Mouse (Mus musculus): ENCODE measurements around the gene Chsy1. TPM values are rescaled to one million over a fixed set of nuclear protein-coding genes. Genes with fewer than 3 reads are reported as not detected.

The Chsy1 gene
- polyA plus RNA-seq, 1 experiment from 2014 or later, result 18.9 TPM

DNA sequence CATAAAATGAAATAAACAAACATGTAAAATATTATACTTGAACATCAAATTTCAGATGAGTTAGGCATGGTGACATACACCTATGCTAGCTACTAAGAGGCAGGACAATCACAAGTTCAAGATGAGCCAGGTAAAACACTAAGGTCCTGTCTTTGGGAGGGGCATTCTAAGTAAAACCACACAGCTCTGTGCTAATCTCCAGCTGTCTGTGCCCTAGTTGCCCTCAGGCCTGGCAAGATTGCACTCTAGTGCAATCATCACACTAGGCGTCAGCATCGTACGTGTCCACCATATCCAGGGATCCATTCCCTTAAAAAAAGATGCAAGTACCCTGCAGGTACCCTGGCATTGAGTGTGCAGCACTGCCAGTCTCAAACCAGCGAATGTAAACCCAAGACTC, 28.0 kb downstream of the Chsy1 start:
- Histone ChIP-seq H3K4me2 (ENCODE audit: low read length) (no peak overlapping the region), H3K27ac (ENCODE audit: low read depth) (no peak overlapping the region), H3K36me3 (ENCODE audit: control insufficient read depth, insufficient read depth, low read length) (0 out of 2 replicates have a peak, but pooled peaks cover 5% of the 10 kb centered on the region), H3K4me3 (ENCODE audit: low read depth, low read length) (no peak overlapping the region), H3K9me3 (ENCODE audit: control insufficient read depth, low read length) (no peaks in the 10 kb centered on the region), H3K27me3 (replicated peaks; ENCODE audit: control insufficient read depth, insufficient read depth, low read length) (no peaks in the 10 kb centered on the region), H3K9ac (ENCODE audit: low read length) (no peak overlapping the region), H3K4me1 (replicated peaks; ENCODE audit: control insufficient read depth, insufficient read depth, low read length) (peaks cover 20% of the 10 kb centered on the region)
- no peak for DNase-seq (ENCODE audit: low spot score)
- no peak for ATAC-seq (replicated peaks; ENCODE audit: low FRiP score, low TSS enrichment, low read depth)
- 90% methylated on average over 4 of the region's 4 CpGs for WGBS

DNA sequence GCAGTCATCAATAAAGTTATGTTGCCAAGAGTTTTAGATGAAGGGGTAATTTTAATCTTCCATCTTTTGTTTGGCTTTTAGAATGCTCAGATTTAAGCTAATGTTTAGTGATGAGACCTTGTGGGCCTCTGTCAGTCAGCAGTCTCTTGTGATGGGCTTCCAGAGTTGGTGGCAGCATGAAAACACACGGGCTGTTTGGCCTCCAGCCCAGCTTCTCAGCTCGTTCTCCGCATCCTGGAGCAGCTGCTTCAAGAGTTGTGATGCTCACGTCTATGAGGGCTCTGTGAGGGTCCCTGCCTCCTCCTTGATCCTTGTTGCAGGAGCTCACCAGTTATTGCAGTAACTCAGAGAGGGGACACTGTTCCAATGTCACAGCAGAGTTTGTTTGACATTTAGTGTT, 29.0 kb downstream of the Chsy1 start:
- WGBS, result 45% methylated on average over 4 of the region's 4 CpGs
- H3K36me3 ChIP-seq (ENCODE audit: control insufficient read depth, insufficient read depth, low read length), result 0 out of 2 replicates have a peak, but pooled peaks cover 5% of the 10 kb centered on the region
- H3K4me1 ChIP-seq (replicated peaks; ENCODE audit: control insufficient read depth, insufficient read depth, low read length), result peaks cover 20% of the 10 kb centered on the region
- no peaks in the 10 kb centered on the region for H3K9me3 ChIP-seq (ENCODE audit: control insufficient read depth, low read length)
- DNase-seq (ENCODE audit: low spot score) (no peak), ATAC-seq (replicated peaks; ENCODE audit: low FRiP score, low TSS enrichment, low read depth) (no peak)
- H3K9ac ChIP-seq (ENCODE audit: low read length), result no peak overlapping the region
- no peak overlapping the region for H3K4me3 ChIP-seq (ENCODE audit: low read depth, low read length)
- no peaks in the 10 kb centered on the region for H3K27me3 ChIP-seq (replicated peaks; ENCODE audit: control insufficient read depth, insufficient read depth, low read length)
- H3K4me2 ChIP-seq (ENCODE audit: low read length), result no peak overlapping the region
- H3K27ac ChIP-seq (ENCODE audit: low read depth), result no peak overlapping the region

DNA sequence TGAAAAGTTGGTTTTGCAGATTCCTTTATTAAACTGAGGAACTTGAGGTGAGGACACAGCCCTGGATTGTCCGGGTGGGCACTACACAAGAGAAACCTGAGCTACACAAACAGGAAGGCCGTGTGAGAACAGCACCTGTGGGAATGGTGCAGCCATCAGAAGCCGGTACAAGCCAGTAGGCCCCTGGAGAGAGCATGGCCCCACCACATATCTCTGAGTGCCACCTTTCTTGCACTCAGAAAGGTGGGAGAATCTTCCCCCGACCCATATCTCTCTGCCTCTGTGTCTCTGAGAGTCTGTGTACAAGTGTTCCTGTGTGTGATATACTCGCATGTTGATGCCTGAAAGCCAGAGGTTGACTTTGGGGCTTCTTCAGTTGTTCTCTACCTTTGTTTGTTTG, 29.6 kb downstream of the Chsy1 start:
- no peak for ATAC-seq (replicated peaks; ENCODE audit: low FRiP score, low TSS enrichment, low read depth)
- DNase-seq (ENCODE audit: low spot score), result no peak
- Histone ChIP-seq H3K9me3 (ENCODE audit: control insufficient read depth, low read length) (no peaks in the 10 kb centered on the region), H3K4me3 (ENCODE audit: low read depth, low read length) (no peak overlapping the region), H3K9ac (ENCODE audit: low read length) (no peak overlapping the region), H3K27me3 (replicated peaks; ENCODE audit: control insufficient read depth, insufficient read depth, low read length) (no peaks in the 10 kb centered on the region), H3K36me3 (ENCODE audit: control insufficient read depth, insufficient read depth, low read length) (0 out of 2 replicates have a peak, but pooled peaks cover 5% of the 10 kb centered on the region), H3K4me2 (ENCODE audit: low read length) (no peak overlapping the region), H3K27ac (ENCODE audit: low read depth) (no peak overlapping the region), H3K4me1 (replicated peaks; ENCODE audit: control insufficient read depth, insufficient read depth, low read length) (peaks cover 20% of the 10 kb centered on the region)
- WGBS, result 89% methylated on average over 5 of the region's 5 CpGs

DNA sequence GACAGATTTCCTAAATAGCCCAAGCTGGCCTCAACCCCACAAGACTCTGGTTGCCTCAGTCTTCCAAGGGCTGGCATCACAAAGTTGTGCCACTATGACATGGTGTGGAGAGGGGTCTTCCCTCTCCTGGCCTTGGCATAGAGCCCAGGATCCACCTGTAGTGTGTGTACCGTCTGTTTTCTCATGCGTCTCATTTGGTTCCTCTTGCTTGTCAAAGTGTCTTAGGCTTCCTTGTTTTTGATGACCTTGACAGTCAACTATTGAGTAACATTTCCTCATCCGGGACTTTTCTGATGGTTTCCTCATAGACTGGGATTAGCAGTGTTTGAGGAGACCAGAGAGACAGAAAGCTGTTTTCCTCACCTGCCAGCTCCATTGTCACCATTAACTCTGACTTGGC, 30.8 kb downstream of the Chsy1 start:
- no peak for DNase-seq (ENCODE audit: low spot score)
- no peak overlapping the region for H3K27ac ChIP-seq (ENCODE audit: low read depth)
- peaks cover 14% of the 10 kb centered on the region for H3K4me1 ChIP-seq (replicated peaks; ENCODE audit: control insufficient read depth, insufficient read depth, low read length)
- H3K36me3 ChIP-seq (ENCODE audit: control insufficient read depth, insufficient read depth, low read length), result 0 out of 2 replicates have a peak, but pooled peaks cover 5% of the 10 kb centered on the region
- H3K27me3 ChIP-seq (replicated peaks; ENCODE audit: control insufficient read depth, insufficient read depth, low read length), result no peaks in the 10 kb centered on the region
- H3K9ac ChIP-seq (ENCODE audit: low read length), result no peak overlapping the region
- H3K4me2 ChIP-seq (ENCODE audit: low read length), result no peak overlapping the region
- ATAC-seq (replicated peaks; ENCODE audit: low FRiP score, low TSS enrichment, low read depth), result no peak
- 67% methylated on average over 3 of the region's 3 CpGs for WGBS
- H3K9me3 ChIP-seq (ENCODE audit: control insufficient read depth, low read length), result no peaks in the 10 kb centered on the region
- no peak overlapping the region for H3K4me3 ChIP-seq (ENCODE audit: low read depth, low read length)

DNA sequence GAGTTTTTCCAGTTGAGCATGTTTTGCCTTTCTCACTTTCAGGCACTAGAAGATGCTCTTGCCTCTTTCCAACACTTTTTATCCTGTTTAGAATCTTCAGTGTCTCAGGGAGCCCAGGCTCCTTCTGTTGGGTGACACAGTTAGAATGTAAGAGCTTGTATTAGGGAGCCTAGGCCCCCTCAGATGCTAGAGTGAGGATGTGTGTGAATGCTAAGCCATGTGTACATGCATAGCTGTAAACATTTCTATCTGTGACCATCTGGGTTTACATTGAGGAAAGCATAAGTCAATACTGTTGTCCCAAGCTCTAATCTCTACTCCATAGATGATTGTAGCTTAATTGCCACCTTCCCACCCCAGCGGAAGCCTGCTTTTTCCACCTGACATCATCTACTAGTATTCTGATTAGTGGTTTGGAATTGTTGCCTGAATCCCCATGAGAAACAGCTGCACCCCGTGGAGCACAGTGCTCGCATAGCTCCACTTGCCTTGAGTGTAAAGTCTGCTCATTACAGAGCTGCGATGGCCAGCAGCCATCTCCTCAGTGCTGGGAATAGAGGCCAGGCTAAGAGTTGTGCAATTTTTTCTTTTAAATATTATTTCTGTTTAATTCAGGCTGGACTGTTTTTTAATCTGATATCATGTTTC, 31.7 kb downstream of the Chsy1 start:
- H3K4me2 ChIP-seq (ENCODE audit: low read length), result no peak overlapping the region
- ATAC-seq (replicated peaks; ENCODE audit: low FRiP score, low TSS enrichment, low read depth), result no peak
- no peak for DNase-seq (ENCODE audit: low spot score)

DNA sequence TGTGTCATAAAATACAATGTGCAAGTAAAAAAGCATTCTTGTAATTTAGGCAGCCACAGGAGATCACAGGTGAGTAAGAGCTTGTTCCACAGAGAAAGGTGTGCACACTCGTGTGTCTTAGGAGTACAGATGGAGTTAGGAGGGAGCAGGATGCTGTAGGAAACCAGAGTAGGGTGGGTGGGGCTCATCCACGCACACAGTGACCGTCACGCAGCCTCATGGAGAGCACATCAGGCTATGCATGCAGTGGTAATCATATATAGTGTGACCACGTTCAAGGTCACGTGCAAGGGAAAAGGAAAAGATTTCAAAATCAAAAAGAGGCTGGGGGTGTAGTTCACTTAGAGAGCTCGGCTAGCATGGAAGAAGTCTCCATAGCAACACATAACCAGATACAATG, 33.2 kb downstream of the Chsy1 start:
- ATAC-seq (replicated peaks; ENCODE audit: low FRiP score, low TSS enrichment, low read depth), result no peak
- Histone ChIP-seq H3K36me3 (ENCODE audit: control insufficient read depth, insufficient read depth, low read length) (0 out of 2 replicates have a peak, but pooled peaks cover 5% of the 10 kb centered on the region), H3K4me2 (ENCODE audit: low read length) (no peak overlapping the region), H3K27ac (ENCODE audit: low read depth) (no peak overlapping the region), H3K27me3 (replicated peaks; ENCODE audit: control insufficient read depth, insufficient read depth, low read length) (no peaks in the 10 kb centered on the region), H3K4me3 (ENCODE audit: low read depth, low read length) (no peak overlapping the region), H3K9me3 (ENCODE audit: control insufficient read depth, low read length) (no peaks in the 10 kb centered on the region), H3K4me1 (replicated peaks; ENCODE audit: control insufficient read depth, insufficient read depth, low read length) (peaks cover 10% of the 10 kb centered on the region), H3K9ac (ENCODE audit: low read length) (no peak overlapping the region)
- DNase-seq (ENCODE audit: low spot score), result no peak
- WGBS, result 87% methylated on average over 7 of the region's 7 CpGs

More for the DNA sequence above, 31.7 kb downstream of the Chsy1 start:
- no peak overlapping the region for H3K9ac ChIP-seq (ENCODE audit: low read length)
- H3K4me1 ChIP-seq (replicated peaks; ENCODE audit: control insufficient read depth, insufficient read depth, low read length), result peaks cover 10% of the 10 kb centered on the region
- no peaks in the 10 kb centered on the region for H3K9me3 ChIP-seq (ENCODE audit: control insufficient read depth, low read length)
- no peak overlapping the region for H3K4me3 ChIP-seq (ENCODE audit: low read depth, low read length)
- 0 out of 2 replicates have a peak, but pooled peaks cover 5% of the 10 kb centered on the region for H3K36me3 ChIP-seq (ENCODE audit: control insufficient read depth, insufficient read depth, low read length)
- H3K27me3 ChIP-seq (replicated peaks; ENCODE audit: control insufficient read depth, insufficient read depth, low read length), result no peaks in the 10 kb centered on the region
- H3K27ac ChIP-seq (ENCODE audit: low read depth), result no peak overlapping the region
- 62% methylated on average over 4 of the region's 4 CpGs for WGBS

DNA sequence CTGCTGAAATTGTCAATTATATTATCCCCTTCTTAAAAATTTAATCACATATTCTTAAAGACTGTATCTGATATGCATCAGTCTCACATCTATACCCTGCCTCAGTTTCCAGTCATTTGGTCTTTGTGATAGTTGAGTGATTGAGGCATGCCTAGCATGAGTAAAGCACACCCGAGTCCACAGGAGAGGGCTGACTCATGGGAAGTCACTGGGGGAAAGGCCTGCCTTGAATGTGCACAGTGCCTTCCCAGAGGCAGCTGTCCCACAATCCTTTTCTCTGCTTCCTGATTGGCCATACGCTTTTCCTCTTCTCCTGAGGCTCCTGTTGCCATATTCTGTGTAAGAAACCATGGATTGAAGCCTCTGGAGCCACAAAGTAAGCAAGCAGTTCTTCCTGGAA, 35.2 kb downstream of the Chsy1 start:
- DNase-seq (ENCODE audit: low spot score), result no peak
- no peaks in the 10 kb centered on the region for H3K36me3 ChIP-seq (ENCODE audit: control insufficient read depth, insufficient read depth, low read length)
- H3K4me3 ChIP-seq (ENCODE audit: low read depth, low read length), result no peak overlapping the region
- WGBS, result 93% methylated on average over 2 of the region's 2 CpGs
- no peak for ATAC-seq (replicated peaks; ENCODE audit: low FRiP score, low TSS enrichment, low read depth)
- no peak overlapping the region for H3K9ac ChIP-seq (ENCODE audit: low read length)
- H3K4me2 ChIP-seq (ENCODE audit: low read length), result no peak overlapping the region
- no peak overlapping the region for H3K27ac ChIP-seq (ENCODE audit: low read depth)
- H3K27me3 ChIP-seq (replicated peaks; ENCODE audit: control insufficient read depth, insufficient read depth, low read length), result no peaks in the 10 kb centered on the region
- H3K9me3 ChIP-seq (ENCODE audit: control insufficient read depth, low read length), result no peaks in the 10 kb centered on the region
- H3K4me1 ChIP-seq (replicated peaks; ENCODE audit: control insufficient read depth, insufficient read depth, low read length), result peaks cover 10% of the 10 kb centered on the region

DNA sequence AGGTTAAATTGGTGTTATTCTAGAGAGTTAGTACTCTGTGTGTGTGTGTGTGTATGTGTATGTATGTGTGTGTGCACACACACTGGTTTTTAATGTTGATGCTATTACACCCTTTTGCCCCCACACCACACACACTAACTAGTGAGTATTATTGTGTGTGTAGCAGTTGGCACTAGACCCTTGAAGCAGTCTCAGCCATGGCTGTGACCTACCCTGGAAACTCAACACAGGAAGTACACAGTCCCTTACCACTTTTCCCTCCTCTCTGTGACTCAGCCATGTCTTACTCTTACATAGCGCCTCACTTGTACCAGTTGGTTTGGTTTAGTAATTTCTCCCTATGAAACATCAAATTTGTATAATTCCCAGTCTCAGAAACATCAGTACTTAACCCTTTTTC, 37.8 kb downstream of the Chsy1 start:
- no peaks in the 10 kb centered on the region for H3K36me3 ChIP-seq (ENCODE audit: control insufficient read depth, insufficient read depth, low read length)
- no peak overlapping the region for H3K9ac ChIP-seq (ENCODE audit: low read length)
- H3K9me3 ChIP-seq (ENCODE audit: control insufficient read depth, low read length), result no peaks in the 10 kb centered on the region
- no peaks in the 10 kb centered on the region for H3K27me3 ChIP-seq (replicated peaks; ENCODE audit: control insufficient read depth, insufficient read depth, low read length)
- DNase-seq (ENCODE audit: low spot score) (no peak), ATAC-seq (replicated peaks; ENCODE audit: low FRiP score, low TSS enrichment, low read depth) (no peak)
- 97% methylated on average over 1 of the region's 1 CpGs for WGBS
- no peak overlapping the region for H3K4me2 ChIP-seq (ENCODE audit: low read length)
- no peak overlapping the region for H3K4me3 ChIP-seq (ENCODE audit: low read depth, low read length)
- H3K27ac ChIP-seq (ENCODE audit: low read depth), result no peak overlapping the region
- no peaks in the 10 kb centered on the region for H3K4me1 ChIP-seq (replicated peaks; ENCODE audit: control insufficient read depth, insufficient read depth, low read length)

DNA sequence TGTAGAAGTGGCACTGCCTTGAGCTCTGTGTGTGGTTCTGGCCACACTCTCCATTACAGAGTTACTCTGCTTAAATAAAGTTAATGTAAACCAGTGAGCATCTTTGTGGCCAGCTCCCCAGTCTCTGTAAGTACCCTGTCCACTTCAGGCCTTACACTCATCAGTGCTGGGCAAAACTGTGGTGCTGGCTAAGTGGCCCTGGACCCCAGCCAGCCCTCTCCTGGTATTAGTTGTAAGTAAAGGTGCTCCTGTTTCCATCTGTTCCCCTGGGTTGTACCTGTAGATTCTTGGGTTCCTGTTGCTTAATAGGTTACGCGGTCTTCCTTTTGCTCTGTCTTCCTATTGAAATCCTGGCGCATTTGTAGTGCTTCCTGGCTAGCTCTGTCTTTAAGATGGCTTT, 38.5 kb downstream of the Chsy1 start:
- no peak overlapping the region for H3K4me2 ChIP-seq (ENCODE audit: low read length)
- DNase-seq (ENCODE audit: low spot score) (no peak), ATAC-seq (replicated peaks; ENCODE audit: low FRiP score, low TSS enrichment, low read depth) (no peak)
- no peak overlapping the region for H3K9ac ChIP-seq (ENCODE audit: low read length)
- no peak overlapping the region for H3K27ac ChIP-seq (ENCODE audit: low read depth)
- peaks cover 5% of the 10 kb centered on the region for H3K36me3 ChIP-seq (ENCODE audit: control insufficient read depth, insufficient read depth, low read length)
- no peaks in the 10 kb centered on the region for H3K9me3 ChIP-seq (ENCODE audit: control insufficient read depth, low read length)
- H3K4me1 ChIP-seq (replicated peaks; ENCODE audit: control insufficient read depth, insufficient read depth, low read length), result no peaks in the 10 kb centered on the region
- H3K27me3 ChIP-seq (replicated peaks; ENCODE audit: control insufficient read depth, insufficient read depth, low read length), result no peaks in the 10 kb centered on the region
- H3K4me3 ChIP-seq (ENCODE audit: low read depth, low read length), result no peak overlapping the region
- WGBS, result 97% methylated on average over 3 of the region's 3 CpGs

Measured in intestine, embryonic 14.5 days (tissue).